In the genomic region with DNA sequence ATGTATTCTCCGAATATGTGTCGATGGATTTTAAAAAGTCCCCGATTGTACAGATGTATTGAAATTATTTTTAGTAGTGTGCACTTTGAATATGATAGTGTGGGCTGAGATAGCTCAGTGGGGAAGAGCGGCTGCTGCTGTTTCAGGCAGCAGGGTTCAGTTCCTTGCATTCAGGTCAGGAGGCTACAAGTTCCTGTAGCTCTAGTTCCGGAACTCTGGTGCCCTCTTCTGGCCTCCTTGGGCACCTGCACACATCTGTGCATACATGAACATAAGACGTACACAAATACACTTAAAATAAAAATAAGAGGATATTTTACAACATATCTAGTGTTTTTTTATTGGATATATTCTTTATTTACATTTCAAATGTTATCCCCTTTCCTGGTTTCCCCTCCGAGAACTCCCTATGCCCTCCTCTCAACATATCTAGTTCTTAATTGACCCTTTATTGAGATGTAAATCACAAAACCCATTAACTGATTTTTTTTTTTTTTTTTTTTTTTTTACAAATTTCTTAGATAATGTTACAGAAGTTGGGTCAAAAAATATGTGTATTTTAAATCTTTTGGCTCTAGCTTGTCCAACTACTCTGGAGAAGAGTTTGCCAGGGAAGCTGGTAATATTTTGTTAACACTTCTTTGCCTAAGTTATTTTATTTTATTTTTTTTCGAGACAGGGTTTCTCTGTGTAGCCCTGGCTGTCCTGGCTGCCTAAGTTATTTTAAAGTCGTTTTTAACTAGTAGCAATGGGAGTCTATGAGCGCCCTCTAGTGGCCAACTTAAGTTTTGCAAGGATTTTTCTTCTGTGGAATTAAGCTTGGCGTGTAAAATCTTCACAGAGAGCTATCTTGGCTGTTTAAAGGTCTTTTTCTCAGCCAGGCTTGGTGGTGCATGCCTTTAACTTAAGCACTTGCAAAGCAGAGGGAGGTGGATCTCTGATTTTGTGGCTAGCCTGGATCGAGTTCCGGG, we compare ENCODE assay signal across 8 mouse cellular contexts. TPM values are rescaled to one million over a fixed set of nuclear protein-coding genes. Genes with fewer than 3 reads are reported as not detected.
DNase-seq lines count a peak whose midpoint lies in the region; ATAC-seq and TF ChIP-seq lines count a peak whose summit lies in the region.

No protein-coding gene starts in this region.

- H3K9me3 ChIP-seq in intestine, embryonic 14.5 days (ENCODE audit: control insufficient read depth, low read length): no peaks in the 10 kb centered on the region
- no peaks in the 10 kb centered on the region for H3K9me3 ChIP-seq in intestine, embryonic 16.5 days (ENCODE audit: control insufficient read depth, low read length)
- H3K9me3 ChIP-seq in embryonic facial prominence, embryonic 14.5 days (ENCODE audit: control insufficient read depth, low read length): no peaks in the 10 kb centered on the region
- H3K9me3 ChIP-seq in midbrain, embryonic 16.5 days (replicated peaks; ENCODE audit: control insufficient read depth, low read length, poor library complexity, severe bottlenecking): no peaks in the 10 kb centered on the region

- no peak overlapping the region for H3K27ac ChIP-seq in intestine, embryonic 14.5 days (ENCODE audit: low read depth)
- H3K27ac ChIP-seq in intestine, embryonic 16.5 days (ENCODE audit: low read length): no peak overlapping the region
- H3K27ac ChIP-seq in bone marrow, adult 2 months (ENCODE audit: control insufficient read depth, insufficient read depth, low read depth, low read length, poor library complexity): no peak overlapping the region
- no peak overlapping the region for H3K27ac ChIP-seq in embryonic facial prominence, embryonic 14.5 days (replicated peaks; ENCODE audit: low read depth, low read length)
- H3K27ac ChIP-seq in left cerebral cortex, adult 2 months: no peak overlapping the region
- no peak overlapping the region for H3K27ac ChIP-seq in midbrain, embryonic 16.5 days (ENCODE audit: low read length)

- H3K36me3 ChIP-seq in intestine, embryonic 14.5 days (ENCODE audit: control insufficient read depth, insufficient read depth, low read length): no peaks in the 10 kb centered on the region
- H3K36me3 ChIP-seq in intestine, embryonic 16.5 days (ENCODE audit: control insufficient read depth, insufficient read depth, low read length): no peaks in the 10 kb centered on the region
- no peaks in the 10 kb centered on the region for H3K36me3 ChIP-seq in embryonic facial prominence, embryonic 14.5 days (ENCODE audit: control insufficient read depth, insufficient read depth, low read length)
- no peaks in the 10 kb centered on the region for H3K36me3 ChIP-seq in midbrain, embryonic 16.5 days (ENCODE audit: control insufficient read depth, insufficient read depth, low read length)
- no peaks in the 10 kb centered on the region for H3K36me3 ChIP-seq in splenic B cell, adult 2 months (ENCODE audit: control insufficient read depth, insufficient read depth, low read length, poor library complexity, severe bottlenecking)

- DNase-seq in intestine, embryonic 14.5 days (ENCODE audit: low spot score): peak; percentile 93
- peak; percentile 80 for DNase-seq in embryonic facial prominence, embryonic 14.5 days (ENCODE audit: low spot score)
- DNase-seq in heart, postnatal 10 days: peak; percentile 84 to 90
- peak; percentile 68 to 80 for DNase-seq in left cerebral cortex, adult 2 months (ENCODE audit: extremely low spot score in 1 of 2, low spot score in 2 of 2)
- peak; percentile 87 for DNase-seq in splenic B cell, adult 2 months (ENCODE audit: low read depth, low spot score)

- intact Hi-C loops in heart, postnatal 10 days (cut with DNase I): loop anchor here (1.0 to 10.0 kb wide), 6 partner anchors 81 to 546 kb away; partner anchors contain the start of gene Gpr160
- intact Hi-C loops in left cerebral cortex, adult 2 months (cut with DNase I): loop anchor here (1.0 to 10.0 kb wide), 3 partner anchors 81 to 544 kb away; partner anchors contain the start of genes Actrt3 and Lrrc31

- no peak overlapping the region for H3K4me3 ChIP-seq in intestine, embryonic 14.5 days (ENCODE audit: low read depth, low read length)
- H3K4me3 ChIP-seq in intestine, embryonic 16.5 days (ENCODE audit: low read length): no peak overlapping the region
- H3K4me3 ChIP-seq in bone marrow, adult 2 months (replicated peaks; ENCODE audit: control insufficient read depth, low read depth, low read length): no peak overlapping the region
- no peak overlapping the region for H3K4me3 ChIP-seq in embryonic facial prominence, embryonic 14.5 days (ENCODE audit: low read depth, low read length)
- H3K4me3 ChIP-seq in left cerebral cortex, adult 2 months: no peak overlapping the region
- H3K4me3 ChIP-seq in midbrain, embryonic 16.5 days (ENCODE audit: low read depth, low read length): no peak overlapping the region

- H3K4me2 ChIP-seq in intestine, embryonic 14.5 days (ENCODE audit: low read length): no peak overlapping the region
- no peak overlapping the region for H3K4me2 ChIP-seq in intestine, embryonic 16.5 days (ENCODE audit: low read depth, low read length)
- no peak overlapping the region for H3K4me2 ChIP-seq in embryonic facial prominence, embryonic 14.5 days (ENCODE audit: low read depth, low read length)
- H3K4me2 ChIP-seq in midbrain, embryonic 16.5 days (ENCODE audit: low read length): no peak overlapping the region

- 60% methylated on average over 13 of the region's 13 CpGs for WGBS in intestine, embryonic 14.5 days
- WGBS in intestine, embryonic 16.5 days: 59% methylated on average over 13 of the region's 13 CpGs
- WGBS in bone marrow, adult 2 months: 53% methylated on average over 13 of the region's 13 CpGs
- WGBS in embryonic facial prominence, embryonic 14.5 days: 59% methylated on average over 13 of the region's 13 CpGs
- 58% methylated on average over 13 of the region's 13 CpGs for WGBS in midbrain, embryonic 16.5 days

- no peak for TF ChIP-seq POLR2A in bone marrow, adult 2 months (IDR thresholded peaks at IDR 0.05; ENCODE audit: borderline replicate concordance, control insufficient read depth, low read depth, low read length)

- no peaks in the 10 kb centered on the region for H3K27me3 ChIP-seq in intestine, embryonic 14.5 days (replicated peaks; ENCODE audit: control insufficient read depth, insufficient read depth, low read length)
- H3K27me3 ChIP-seq in intestine, embryonic 16.5 days (replicated peaks; ENCODE audit: control insufficient read depth, insufficient read depth, low read length): no peaks in the 10 kb centered on the region
- H3K27me3 ChIP-seq in embryonic facial prominence, embryonic 14.5 days (replicated peaks; ENCODE audit: control insufficient read depth, insufficient read depth, low read length): no peaks in the 10 kb centered on the region
- no peaks in the 10 kb centered on the region for H3K27me3 ChIP-seq in midbrain, embryonic 16.5 days (ENCODE audit: control insufficient read depth, insufficient read depth, low read depth, low read length)
- H3K27me3 ChIP-seq in splenic B cell, adult 2 months (ENCODE audit: control insufficient read depth, insufficient read depth, low read length, poor library complexity, severe bottlenecking): no peaks in the 10 kb centered on the region

- no peak overlapping the region for H3K9ac ChIP-seq in intestine, embryonic 14.5 days (ENCODE audit: low read length)
- no peak overlapping the region for H3K9ac ChIP-seq in intestine, embryonic 16.5 days (ENCODE audit: low read depth, low read length)
- no peak overlapping the region for H3K9ac ChIP-seq in embryonic facial prominence, embryonic 14.5 days (ENCODE audit: low read depth, low read length)
- H3K9ac ChIP-seq in midbrain, embryonic 16.5 days (ENCODE audit: low read depth, low read length): no peak overlapping the region

- no peak for ATAC-seq in intestine, embryonic 14.5 days (replicated peaks; ENCODE audit: low FRiP score, low TSS enrichment, low read depth)
- no peak for ATAC-seq in intestine, embryonic 16.5 days
- ATAC-seq in embryonic facial prominence, embryonic 14.5 days (ENCODE audit: low read depth): no peak
- 0 out of 2 replicates have a peak, but pooled peaks have one; percentile 58 for ATAC-seq in midbrain, embryonic 16.5 days

- TF ChIP-seq CTCF in bone marrow, adult 2 months (IDR thresholded peaks at IDR 0.05; ENCODE audit: control insufficient read depth, insufficient read depth, low read length): peak; percentile 69
- TF ChIP-seq CTCF in left cerebral cortex, adult 2 months (IDR thresholded peaks at IDR 0.05): peak; percentile 78

- no peaks in the 10 kb centered on the region for H3K4me1 ChIP-seq in intestine, embryonic 14.5 days (replicated peaks; ENCODE audit: control insufficient read depth, insufficient read depth, low read length)
- peaks cover 6% of the 10 kb centered on the region for H3K4me1 ChIP-seq in intestine, embryonic 16.5 days (ENCODE audit: control insufficient read depth, insufficient read depth, low read length)
- no peaks in the 10 kb centered on the region; the same call in 1 of the 2 replicates for H3K4me1 ChIP-seq in bone marrow, adult 2 months (ENCODE audit: control insufficient read depth, insufficient read depth, low read length)
- no peaks in the 10 kb centered on the region for H3K4me1 ChIP-seq in embryonic facial prominence, embryonic 14.5 days (ENCODE audit: control insufficient read depth, insufficient read depth, low read length)
- no peaks in the 10 kb centered on the region for H3K4me1 ChIP-seq in midbrain, embryonic 16.5 days (ENCODE audit: control insufficient read depth, insufficient read depth, low read length)

RNA-seq across cellular contexts. Expression of gene Cldn11, which starts 11.0 kb away (rescaled TPM):
- polyA plus RNA-seq in intestine, embryonic 14.5 days (2014; fragmentation: Nextera tagmentation; extraction: Ambion mirVana): 6.1 and 10.0 TPM in 2 replicates
- polyA plus RNA-seq in intestine, embryonic 16.5 days (2015; fragmentation: Nextera tagmentation; extraction: Ambion mirVana): 4.4 and 5.2 TPM in 2 replicates
- polyA plus RNA-seq in bone marrow, adult 2 months (2011; ENCODE audit: insufficient read depth, insufficient read length, low replicate concordance, missing spikeins): 0.80 TPM in 1 of 2 replicates, not detected in the other
- polyA plus RNA-seq in embryonic facial prominence, embryonic 14.5 days (2014; fragmentation: Nextera tagmentation; extraction: Ambion mirVana): 59.9 and 65.7 TPM in 2 replicates
- total RNA-seq in heart, postnatal 10 days (2021): 1 to 10 TPM; 2.1 to 2.2 TPM
- 10 to 100 TPM; 73.8 to 75.7 TPM for total RNA-seq in left cerebral cortex, adult 2 months (2021)
- polyA plus RNA-seq in midbrain, embryonic 16.5 days (2015; fragmentation: Nextera tagmentation; extraction: Ambion mirVana): 37.3 and 41.4 TPM in 2 replicates

RNA-seq across cellular contexts. Expression of gene Skil, which starts 43.9 kb away (rescaled TPM):
- polyA plus RNA-seq in intestine, embryonic 14.5 days (2014; fragmentation: Nextera tagmentation; extraction: Ambion mirVana): 23.6 and 25.0 TPM in 2 replicates
- polyA plus RNA-seq in intestine, embryonic 16.5 days (2015; fragmentation: Nextera tagmentation; extraction: Ambion mirVana): 14.2 and 15.9 TPM in 2 replicates
- 1.4 and 2.9 TPM in 2 replicates for polyA plus RNA-seq in bone marrow, adult 2 months (2011; ENCODE audit: insufficient read depth, insufficient read length, low replicate concordance, missing spikeins)
- 20.8 and 21.1 TPM in 2 replicates for polyA plus RNA-seq in embryonic facial prominence, embryonic 14.5 days (2014; fragmentation: Nextera tagmentation; extraction: Ambion mirVana)
- total RNA-seq in heart, postnatal 10 days (2021): 10 to 100 TPM; 25.9 to 26.9 TPM
- 10 to 100 TPM; 65.8 to 68.1 TPM for total RNA-seq in left cerebral cortex, adult 2 months (2021)
- 29.9 and 32.4 TPM in 2 replicates for polyA plus RNA-seq in midbrain, embryonic 16.5 days (2015; fragmentation: Nextera tagmentation; extraction: Ambion mirVana)
